Mouse (Mus musculus) bone marrow, adult 2 months (tissue): Measurements from ENCODE around the gene Dclk1.

ENCODE experiments used
- CTCF ChIP-seq: fragments of 200-500 bp; IDR thresholded peaks from 2 replicates; pipeline ENCODE4 v1.5.1; 2011; ENCODE audit warnings: low read length, control low read depth; ENCODE audit not compliant: control insufficient read depth, insufficient read depth
- POLR2A ChIP-seq: fragments of 200-500 bp; IDR thresholded peaks from 2 replicates; pipeline ENCODE4 v1.6.1; 2011; ENCODE audit warnings: low read depth, mild to moderate bottlenecking, control low read depth, low read length, borderline replicate concordance; ENCODE audit not compliant: control insufficient read depth

DNA sequence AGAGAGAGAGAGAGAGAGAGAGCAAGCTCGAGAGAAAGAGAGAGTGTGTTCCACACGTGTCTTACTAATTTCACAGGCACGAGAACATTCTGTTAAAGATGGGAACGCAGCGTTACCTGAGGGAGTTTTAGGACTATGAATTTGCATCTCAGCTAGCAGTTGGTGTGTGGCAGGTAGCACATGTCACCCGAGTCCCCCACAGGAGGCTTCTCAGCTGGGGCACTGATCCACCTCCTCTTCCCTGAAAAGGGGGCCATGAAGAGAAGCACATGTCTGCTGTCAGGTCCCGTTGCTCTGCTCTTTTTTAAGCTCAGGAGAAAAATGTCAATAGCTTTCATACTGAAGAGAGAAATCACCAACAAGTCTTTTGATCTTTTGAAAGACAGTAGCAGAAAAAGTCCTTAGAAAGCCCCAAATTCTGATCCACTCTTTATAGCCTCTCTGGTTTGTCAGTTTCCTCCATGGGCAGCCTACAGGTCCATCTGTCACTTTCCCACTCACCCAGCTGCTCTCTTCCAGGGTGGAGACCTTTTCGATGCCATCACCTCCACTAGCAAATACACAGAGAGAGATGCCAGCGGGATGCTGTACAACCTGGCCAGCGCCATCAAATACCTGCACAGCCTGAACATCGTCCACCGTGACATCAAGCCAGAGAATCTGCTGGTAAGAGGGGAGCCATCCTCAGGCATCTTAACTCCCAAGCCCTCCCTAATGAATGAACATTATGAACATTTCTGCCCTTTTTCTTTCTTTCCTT, 247.2 kb downstream of the Dclk1 start:
- TF ChIP-seq POLR2A (no peak), CTCF (no peak)
